Mouse (Mus musculus): Measurements from ENCODE around the gene Calm3.

Gene Calm3

DNA sequence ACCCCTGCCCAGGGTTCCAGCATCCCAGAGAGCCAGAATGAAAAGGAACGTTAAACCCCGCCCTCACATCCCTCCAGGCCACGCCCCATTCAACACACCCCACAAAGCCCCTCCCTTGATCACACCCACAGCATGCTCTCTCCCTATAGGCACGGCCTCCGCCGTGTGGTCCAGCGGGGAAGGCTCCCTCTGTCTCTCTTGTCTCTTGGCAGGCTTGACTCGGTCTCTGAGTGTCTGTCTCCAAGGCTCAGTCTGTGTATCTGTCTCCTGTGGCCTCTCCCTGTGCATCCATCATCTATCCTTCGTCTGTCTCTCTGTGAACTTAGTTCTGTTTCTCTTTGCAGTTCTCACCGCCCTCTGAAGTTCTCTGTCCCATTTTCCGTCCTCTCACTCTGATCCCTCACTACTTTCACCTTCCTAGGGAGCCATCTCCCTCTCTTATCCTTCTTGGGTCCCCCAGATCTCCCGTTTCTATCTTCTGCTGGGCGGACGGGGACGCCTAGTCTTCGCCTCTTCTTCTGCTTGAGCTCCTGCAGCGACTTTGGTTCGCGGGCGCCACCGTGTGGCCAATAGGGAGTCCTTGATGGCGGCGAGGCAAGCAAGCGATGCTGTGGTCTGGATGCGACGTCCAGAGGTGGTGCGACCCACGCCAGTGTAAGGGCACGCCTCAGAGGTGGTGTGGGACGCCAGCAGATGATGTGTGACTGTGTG lies 32.1 kb downstream of the Calm3 start, which contains the start of gene Gng8:
TSS of gene Gng8 (plus strand) at position 146 of the 711 bp plus-strand sequence.
- peak; percentile 61 for DNase-seq (ENCODE audit: low spot score)

- DNase-seq (ENCODE audit: low spot score) = no peak
These were observed 33.0 kb downstream of the Calm3 start for GRCm38 (mm10) chr7:16890944-16891343.

- no peak for DNase-seq (ENCODE audit: low spot score)
These were observed 33.4 kb downstream of the Calm3 start for GRCm38 (mm10) chr7:16890536-16890935.

- no peak for DNase-seq (ENCODE audit: low spot score)
These were observed 38.0 kb downstream of the Calm3 start for GRCm38 (mm10) chr7:16885905-16886304.

- DNase-seq (ENCODE audit: low spot score) = no peak
These were observed 38.6 kb downstream of the Calm3 start for GRCm38 (mm10) chr7:16885271-16885776.

DNA sequence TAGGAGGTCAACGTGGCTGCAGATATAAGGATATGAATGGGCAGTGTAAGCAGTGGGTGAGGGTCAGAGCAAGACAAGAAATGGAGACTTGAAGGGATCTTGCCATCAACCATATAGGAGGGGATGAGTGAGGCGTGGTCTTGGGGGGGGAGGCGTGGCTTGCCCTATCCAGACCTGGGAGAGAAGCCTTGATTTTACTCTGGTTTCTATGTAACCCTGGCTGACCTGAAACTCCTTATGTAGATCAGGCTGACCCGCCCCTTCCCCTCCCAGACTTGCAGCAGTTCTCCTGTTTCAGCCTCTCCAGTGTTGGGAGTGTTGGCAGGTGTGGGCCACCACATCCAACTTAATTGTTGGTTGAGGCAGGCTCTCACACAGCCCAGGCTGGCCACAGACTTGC lies 39.6 kb downstream of the Calm3 start:
- no peak for DNase-seq (ENCODE audit: low spot score)

GRCm38 (mm10) chr7:16883162-16883561 lies 40.8 kb downstream of the Calm3 start:
- no peak for DNase-seq (ENCODE audit: low spot score)

GRCm38 (mm10) chr7:16880615-16881014 lies 43.3 kb downstream of the Calm3 start:
- no peak for DNase-seq (ENCODE audit: low spot score)

- DNase-seq (ENCODE audit: low spot score) = no peak
These were observed 43.9 kb downstream of the Calm3 start for GRCm38 (mm10) chr7:16879796-16880547.

DNA sequence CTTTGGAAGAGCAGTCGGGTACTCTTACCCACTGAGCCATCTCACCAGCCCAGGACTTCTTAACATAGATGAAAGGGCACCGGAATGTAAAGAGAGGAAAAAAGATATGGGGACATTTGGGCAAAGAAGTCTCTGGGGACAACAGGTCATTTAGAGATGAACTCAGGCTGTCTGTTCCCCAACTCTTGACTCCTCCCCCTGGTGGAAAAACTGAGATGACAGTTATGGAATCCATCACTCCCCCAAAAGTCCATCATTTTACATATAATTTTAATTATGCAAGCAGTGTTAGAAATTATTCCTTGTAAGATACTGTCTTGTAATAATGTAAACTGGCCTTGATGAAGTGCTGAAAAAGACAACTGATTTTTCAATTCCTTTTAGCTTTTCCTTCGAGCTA lies 46.2 kb downstream of the Calm3 start:
- no peak for DNase-seq (ENCODE audit: low spot score)

- DNase-seq (ENCODE audit: low spot score) = no peak
These were observed 47.3 kb downstream of the Calm3 start for GRCm38 (mm10) chr7:16876608-16877007.

DNA sequence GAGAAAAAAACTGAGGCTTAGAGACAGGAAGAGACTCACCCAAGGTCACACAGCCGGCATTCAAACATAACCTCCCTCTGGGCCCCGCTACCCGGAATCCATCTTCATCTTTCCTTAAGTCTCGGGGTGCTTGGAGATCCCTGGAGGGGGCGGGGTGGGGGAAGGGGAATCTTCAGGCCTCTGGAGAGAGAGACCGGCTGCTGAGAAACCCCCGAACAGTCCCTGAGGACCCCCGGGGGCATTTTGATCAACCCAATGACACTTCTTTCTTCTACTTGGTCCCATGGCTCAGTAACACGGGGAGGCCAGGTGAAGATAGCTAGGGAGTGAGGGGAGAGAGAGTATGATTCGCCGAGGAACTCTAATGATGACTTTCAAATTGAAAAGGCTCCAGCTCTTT lies 47.9 kb downstream of the Calm3 start:
- DNase-seq (ENCODE audit: low spot score) = no peak

- no peak for DNase-seq (ENCODE audit: low spot score)
These were observed 48.6 kb downstream of the Calm3 start for GRCm38 (mm10) chr7:16875326-16875725.

- DNase-seq (ENCODE audit: low spot score) = no peak
These were observed 48.8 kb downstream of the Calm3 start, which contains the start of gene Dact3 for GRCm38 (mm10) chr7:16875310-16875325. Dact3 (plus strand) TSS chr7:16875317.

DNA sequence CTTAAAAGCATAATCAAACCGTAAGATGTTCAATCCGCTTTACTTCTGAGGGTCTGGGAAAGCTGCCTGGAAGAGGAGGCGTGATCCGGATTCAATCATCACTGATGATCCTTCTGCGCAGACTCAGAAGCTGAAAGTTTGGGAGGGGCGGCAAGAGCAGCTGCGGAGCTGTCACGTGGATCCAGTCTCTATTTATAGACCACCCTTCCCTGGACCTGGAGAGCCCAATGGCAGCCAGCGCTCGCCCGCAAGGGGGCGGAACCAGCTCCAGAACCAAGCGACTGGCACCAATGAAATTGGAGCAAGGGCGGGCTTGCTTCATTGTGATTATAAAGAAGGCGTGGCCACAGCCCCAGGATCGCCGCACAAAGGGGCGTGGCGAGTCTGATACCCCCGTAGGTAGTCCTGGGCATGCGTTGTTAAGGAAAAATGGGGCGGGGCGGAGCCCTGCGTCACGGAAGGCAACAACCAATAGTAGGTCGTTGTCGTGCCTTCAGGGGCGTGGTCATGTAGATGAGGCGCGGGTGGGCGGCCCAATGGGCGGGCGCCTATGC lies 49.1 kb downstream of the Calm3 start:
- peak; percentile 96 for DNase-seq (ENCODE audit: low spot score)

DNA sequence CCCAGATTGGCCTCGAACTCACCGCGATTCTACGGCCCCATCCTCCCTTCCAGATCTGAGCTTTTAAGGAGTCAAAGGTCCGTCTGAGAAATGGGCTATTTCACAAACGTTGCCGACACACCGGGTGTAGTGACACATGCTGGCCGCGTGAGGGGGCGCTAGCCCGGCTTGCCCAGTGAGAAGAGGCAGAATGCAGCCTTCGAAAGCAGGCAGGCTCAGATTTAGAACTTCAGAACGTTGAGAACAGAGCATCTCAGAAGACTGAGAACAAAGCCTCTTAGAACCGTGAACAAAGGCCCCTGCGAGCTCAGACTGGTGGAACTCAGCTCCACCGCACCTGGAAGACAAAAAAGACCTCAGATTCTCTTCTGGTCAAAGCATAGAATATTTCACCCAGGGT lies 49.7 kb downstream of the Calm3 start:
- no peak for DNase-seq (ENCODE audit: low spot score)

- DNase-seq (ENCODE audit: low spot score) = no peak
These were observed 50.5 kb downstream of the Calm3 start for GRCm38 (mm10) chr7:16873392-16873791.

GRCm38 (mm10) chr7:16872478-16872877 lies 51.4 kb downstream of the Calm3 start:
- no peak for DNase-seq (ENCODE audit: low spot score)

GRCm38 (mm10) chr7:16871600-16871999 lies 52.3 kb downstream of the Calm3 start:
- no peak for DNase-seq (ENCODE audit: low spot score)

GRCm38 (mm10) chr7:16869497-16869896 lies 54.4 kb downstream of the Calm3 start:
- no peak for DNase-seq (ENCODE audit: low spot score)

- no peak for DNase-seq (ENCODE audit: low spot score)
These were observed 56.4 kb downstream of the Calm3 start for GRCm38 (mm10) chr7:16867488-16867887.
